Mouse (Mus musculus) forebrain, postnatal 0 days (tissue): ENCODE data around the gene Corin. TPM values are rescaled to one million over a fixed set of nuclear protein-coding genes. Genes with fewer than 3 reads are reported as not detected.

Experiments used
- ATAC-seq: fragments of 200-750 bp; cut with Nextera tagmentation; 2 replicates; pipeline ENCODE4 v1.8.0; 2017; ENCODE audit warnings: mild to moderate bottlenecking, moderate library complexity
- DNase-seq: peaks from one replicate; pipeline ENCODE4 v3.0.0-alpha.2; 2015
- H3K27ac ChIP-seq: fragments of 300-500 bp; sonication (generic); 2 replicates; pipeline ENCODE4 v1.5.1; 2014; ENCODE audit warnings: low read depth, mild to moderate bottlenecking, antibody characterized with exemption, low read length, moderate library complexity, mixed read lengths
- H3K27me3 ChIP-seq: fragments of 300-500 bp; sonication (generic); 2 replicates; pipeline ENCODE4 v1.6.1; 2014; ENCODE audit warnings: mild to moderate bottlenecking, low read length, mixed read lengths; ENCODE audit not compliant: insufficient read depth
- H3K36me3 ChIP-seq: fragments of 300-500 bp; sonication (generic); 2 replicates; pipeline ENCODE4 v1.6.1; 2014; ENCODE audit warnings: mild to moderate bottlenecking, moderate library complexity; ENCODE audit not compliant: insufficient read depth
- H3K4me1 ChIP-seq: fragments of 300-500 bp; sonication (generic); 2 replicates; pipeline ENCODE4 v1.6.1; 2014; ENCODE audit warnings: antibody characterized with exemption; ENCODE audit not compliant: insufficient read depth
- H3K4me2 ChIP-seq: fragments of 300-500 bp; sonication (generic); 2 replicates; pipeline ENCODE4 v1.6.1; 2014; ENCODE audit warnings: low read depth, mild to moderate bottlenecking, moderate library complexity
- H3K4me3 ChIP-seq: fragments of 300-500 bp; sonication (generic); 2 replicates; pipeline ENCODE4 v1.5.1; 2014; ENCODE audit warnings: low read depth, low read length, mixed read lengths
- H3K9ac ChIP-seq: fragments of 300-500 bp; sonication (generic); 2 replicates; pipeline ENCODE4 v1.6.1; 2014; ENCODE audit warnings: mild to moderate bottlenecking
- H3K9me3 ChIP-seq: fragments of 300-500 bp; sonication (generic); 2 replicates; pipeline ENCODE4 v1.6.1; 2016; ENCODE audit warnings: low read length
- CTCF ChIP-seq: sonication (generic); IDR thresholded peaks from 2 replicates; pipeline ENCODE4 v1.5.1; 2016; ENCODE audit warnings: antibody characterized with exemption, control low read depth, low read depth
- WGBS: fragments of 180-500 bp; shearing (Covaris S2); extraction: QIAGEN DNeasy Blood & Tissue Kit; methylation state at CpG from one replicate; pipeline ENCODE4 v1.1.7; 2014; 5-methylcytosine and 5-hydroxymethylcytosine counted together
- polyA plus RNA-seq: library from polyadenylated mRNA; unstranded; fragments of >200 nt; fragmentation: Nextera tagmentation; extraction: Ambion mirVana; gene quantifications from 2 replicates; pipeline ENCODE4 v1.2.1, GENCODE M21; 2015
- total RNA-seq: library from RNA; depleted of rRNA; stranded (reverse); fragments of >200 nt; gene quantifications from 2 replicates; pipeline ENCODE4 v1.2.3, GENCODE M21; 2014

The Corin gene
- total and polyA plus RNA-seq, 2 experiments from 2014 or later = 0.06 to 0.29 TPM

DNA sequence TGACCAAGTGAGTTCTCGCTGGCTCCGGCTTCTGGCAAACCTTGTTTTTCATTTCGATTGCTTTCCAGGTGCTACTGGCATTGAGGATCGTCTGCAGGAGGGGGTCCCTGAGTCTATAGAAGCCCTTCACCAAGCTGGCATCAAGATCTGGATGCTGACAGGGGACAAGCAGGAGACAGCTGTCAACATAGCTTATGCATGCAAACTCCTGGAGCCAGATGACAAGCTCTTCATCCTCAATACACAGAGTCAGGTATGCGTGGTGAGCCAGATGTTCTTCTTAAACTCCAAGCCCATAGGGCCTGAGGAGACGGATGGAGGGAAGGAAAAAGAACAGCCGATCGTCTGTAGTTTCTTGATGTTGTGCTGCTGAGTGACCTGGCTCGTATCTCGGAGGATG is 235.1 kb downstream of the Corin start:
- 80% methylated on average over 10 of the region's 10 CpGs for WGBS
- ATAC-seq (no peak), DNase-seq (no peak)
- Histone ChIP-seq H3K4me3 (no peak overlapping the region), H3K4me1 (no peaks in the 10 kb centered on the region), H3K27me3 (no peaks in the 10 kb centered on the region), H3K36me3 (no peaks in the 10 kb centered on the region), H3K4me2 (no peak overlapping the region), H3K9ac (no peak overlapping the region), H3K9me3 (no peaks in the 10 kb centered on the region), H3K27ac (no peak overlapping the region)
- TF ChIP-seq CTCF = no peak

DNA sequence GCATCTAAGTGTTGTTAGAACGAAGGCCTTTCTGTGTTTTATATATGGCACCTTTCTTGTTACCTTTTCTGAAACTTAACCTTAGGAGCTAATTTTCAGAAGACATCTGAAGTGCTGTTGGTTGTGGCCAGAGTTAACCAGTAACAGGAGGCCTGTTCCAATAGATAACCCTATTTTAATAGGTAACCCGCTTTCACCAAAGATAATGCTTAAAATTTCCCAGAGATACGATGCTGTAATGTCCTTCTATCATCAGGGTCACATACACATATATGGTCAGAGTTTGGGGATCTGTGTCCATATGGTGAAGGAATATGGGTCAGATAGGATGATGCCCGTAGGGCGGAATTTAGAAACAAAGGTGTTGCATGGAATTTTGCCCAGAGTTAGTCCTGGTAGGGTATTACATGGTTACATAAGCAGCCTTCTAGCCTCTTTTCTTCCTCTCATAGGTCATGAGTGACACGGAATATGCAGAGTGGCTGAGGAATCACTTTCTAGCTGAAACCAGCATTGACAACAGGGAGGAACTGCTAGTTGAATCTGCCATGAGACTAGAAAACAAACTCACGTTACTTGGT is 237.2 kb downstream of the Corin start:
- no peak for ATAC-seq
- TF ChIP-seq CTCF = no peak
- 95% methylated on average over 7 of the region's 7 CpGs for WGBS

DNA sequence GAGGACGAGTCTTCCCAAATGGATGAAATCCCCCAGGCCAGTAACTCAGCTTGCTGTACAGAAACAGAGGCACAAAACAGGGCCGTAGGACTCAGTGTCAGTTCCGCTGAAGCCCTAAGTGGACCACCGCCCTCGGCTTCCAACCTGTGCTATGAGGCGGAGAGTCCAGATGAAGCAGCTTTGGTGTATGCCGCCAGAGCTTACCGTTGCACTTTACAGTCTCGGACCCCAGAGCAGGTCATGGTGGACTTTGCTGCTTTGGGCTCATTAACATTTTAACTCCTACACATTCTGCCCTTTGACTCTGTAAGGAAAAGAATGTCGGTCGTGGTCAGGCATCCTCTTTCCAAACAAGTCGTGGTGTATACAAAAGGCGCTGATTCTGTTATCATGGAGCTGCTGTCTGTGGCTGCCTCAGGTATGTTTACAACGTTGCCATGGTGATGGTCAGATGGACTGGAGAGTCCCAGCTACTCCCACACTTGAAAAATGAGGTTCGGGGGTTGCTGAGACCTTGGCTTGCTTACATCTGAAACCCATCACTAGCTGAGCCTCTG is 240.0 kb downstream of the Corin start:
- Histone ChIP-seq H3K9me3 (no peaks in the 10 kb centered on the region), H3K4me1 (no peaks in the 10 kb centered on the region), H3K27me3 (no peaks in the 10 kb centered on the region), H3K9ac (no peak overlapping the region), H3K4me3 (no peak overlapping the region), H3K4me2 (no peak overlapping the region), H3K36me3 (no peaks in the 10 kb centered on the region), H3K27ac (no peak overlapping the region)
- WGBS = 85% methylated on average over 15 of the region's 15 CpGs
- DNase-seq = no peak
- ATAC-seq = no peak
- TF ChIP-seq CTCF = no peak

More for the DNA sequence above, 237.2 kb downstream of the Corin start:
- no peak overlapping the region for H3K27ac ChIP-seq
- no peaks in the 10 kb centered on the region for H3K36me3 ChIP-seq
- H3K9ac ChIP-seq = no peak overlapping the region
- no peaks in the 10 kb centered on the region for H3K27me3 ChIP-seq
- no peak overlapping the region for H3K4me2 ChIP-seq
- DNase-seq = no peak
- H3K4me1 ChIP-seq = no peaks in the 10 kb centered on the region
- no peak overlapping the region for H3K4me3 ChIP-seq
- no peaks in the 10 kb centered on the region for H3K9me3 ChIP-seq

DNA sequence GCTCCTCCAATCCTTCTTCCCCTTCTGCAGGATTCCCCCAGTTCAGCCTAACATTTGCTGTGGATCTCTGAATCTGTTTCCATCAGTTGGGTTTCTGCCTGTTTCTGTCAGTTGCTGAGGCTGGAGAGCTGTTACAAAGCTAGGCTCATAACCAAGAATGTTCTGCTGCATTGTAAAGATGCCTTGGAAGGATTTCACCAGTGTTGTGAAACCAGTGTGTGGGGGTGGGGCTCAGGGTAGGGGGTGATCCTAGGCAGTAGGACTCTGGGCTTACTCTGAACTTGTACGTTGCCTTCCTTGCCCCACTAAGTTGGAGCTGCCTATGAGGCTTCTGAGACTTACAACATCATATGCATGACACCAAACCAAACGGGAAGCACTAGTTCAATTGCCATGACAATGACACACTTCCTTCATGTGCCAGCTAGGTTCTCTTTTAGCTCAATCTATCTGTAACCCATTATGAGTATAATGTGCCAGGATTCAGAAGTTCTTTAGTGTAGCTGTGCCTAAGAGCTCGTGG is 242.4 kb downstream of the Corin start:
- H3K4me1 ChIP-seq = no peaks in the 10 kb centered on the region
- H3K4me2 ChIP-seq = no peak overlapping the region
- H3K9ac ChIP-seq = no peak overlapping the region
- WGBS = 82% methylated on average over 3 of the region's 3 CpGs
- H3K36me3 ChIP-seq = no peaks in the 10 kb centered on the region
- H3K9me3 ChIP-seq = no peaks in the 10 kb centered on the region
- DNase-seq = no peak
- no peak overlapping the region for H3K27ac ChIP-seq
- no peak for TF ChIP-seq CTCF
- H3K27me3 ChIP-seq = no peaks in the 10 kb centered on the region
- no peak for ATAC-seq
- no peak overlapping the region for H3K4me3 ChIP-seq

DNA sequence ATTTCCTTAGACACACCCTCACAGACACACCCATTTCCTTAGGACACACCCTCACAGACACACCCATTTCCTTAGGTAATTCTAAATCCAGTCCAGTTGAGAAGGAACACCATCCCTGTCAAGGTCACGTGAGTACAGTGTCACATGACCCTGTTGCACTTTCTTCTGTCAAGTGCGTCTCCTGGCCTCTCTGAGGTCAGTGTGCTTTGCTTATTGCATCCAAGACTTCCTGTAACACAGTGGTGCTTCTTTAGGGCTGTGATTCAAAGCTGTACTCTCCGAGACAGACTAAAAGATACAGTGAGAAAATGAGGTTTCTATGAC is 245.0 kb downstream of the Corin start:
- Histone ChIP-seq H3K9me3 (no peaks in the 10 kb centered on the region), H3K4me2 (no peak overlapping the region), H3K4me3 (no peak overlapping the region), H3K36me3 (no peaks in the 10 kb centered on the region), H3K4me1 (no peaks in the 10 kb centered on the region), H3K27me3 (no peaks in the 10 kb centered on the region), H3K9ac (no peak overlapping the region), H3K27ac (no peak overlapping the region)
- no peak for ATAC-seq
- 79% methylated on average over 3 of the region's 3 CpGs for WGBS
- TF ChIP-seq CTCF = no peak
- no peak for DNase-seq

DNA sequence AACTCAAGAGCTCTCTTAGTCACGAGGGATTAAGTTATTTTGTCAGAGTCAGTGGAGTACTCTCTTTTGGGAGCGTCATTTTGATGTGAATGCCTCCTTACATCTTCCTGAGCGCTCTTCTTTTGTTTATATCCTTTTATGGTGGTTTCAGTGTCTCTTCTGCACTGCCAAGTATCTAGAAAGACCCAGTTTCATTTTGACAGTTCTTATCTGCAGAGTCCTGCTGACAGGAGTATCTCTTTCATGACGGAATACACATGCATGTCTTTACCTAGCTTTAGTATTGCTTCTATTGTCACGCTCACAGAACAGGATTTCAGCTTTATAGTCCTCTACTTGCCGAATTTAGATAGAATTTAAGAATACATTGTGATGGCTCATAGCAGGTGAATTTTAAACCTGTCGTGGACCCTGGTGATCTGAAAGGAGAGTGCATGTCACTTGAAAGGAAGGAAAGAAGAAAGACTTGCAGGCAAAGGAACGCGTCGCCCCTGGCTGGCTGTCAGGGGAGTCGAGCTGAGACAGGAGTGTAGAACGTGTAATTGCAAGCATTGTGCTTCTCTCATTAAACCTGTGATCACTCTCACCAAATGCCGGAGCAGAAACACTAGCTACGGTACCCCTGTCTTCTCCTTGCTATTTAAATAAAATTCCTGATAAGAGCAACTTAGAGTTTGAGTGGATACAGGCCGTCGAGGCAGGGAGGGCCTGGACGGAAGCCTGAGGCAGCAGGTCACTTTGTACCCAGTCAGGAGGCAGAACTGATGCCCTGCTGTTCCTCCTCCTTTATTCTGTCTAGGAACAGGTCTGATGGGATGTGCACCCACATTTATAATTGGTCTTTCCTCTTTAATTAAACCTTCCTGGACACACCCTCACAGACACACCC is 245.6 kb downstream of the Corin start:
- no peaks in the 10 kb centered on the region for H3K36me3 ChIP-seq
- WGBS = 64% methylated on average over 17 of the region's 17 CpGs
- H3K9me3 ChIP-seq = no peaks in the 10 kb centered on the region
- no peaks in the 10 kb centered on the region for H3K4me1 ChIP-seq
- ATAC-seq (peak; percentile 65; the same call in 1 of the 2 replicates), DNase-seq (no peak)
- H3K27me3 ChIP-seq = no peaks in the 10 kb centered on the region
- no peak overlapping the region for H3K4me2 ChIP-seq
- no peak for TF ChIP-seq CTCF
- H3K4me3 ChIP-seq = no peak overlapping the region
- H3K9ac ChIP-seq = no peak overlapping the region
- H3K27ac ChIP-seq = no peak overlapping the region

DNA sequence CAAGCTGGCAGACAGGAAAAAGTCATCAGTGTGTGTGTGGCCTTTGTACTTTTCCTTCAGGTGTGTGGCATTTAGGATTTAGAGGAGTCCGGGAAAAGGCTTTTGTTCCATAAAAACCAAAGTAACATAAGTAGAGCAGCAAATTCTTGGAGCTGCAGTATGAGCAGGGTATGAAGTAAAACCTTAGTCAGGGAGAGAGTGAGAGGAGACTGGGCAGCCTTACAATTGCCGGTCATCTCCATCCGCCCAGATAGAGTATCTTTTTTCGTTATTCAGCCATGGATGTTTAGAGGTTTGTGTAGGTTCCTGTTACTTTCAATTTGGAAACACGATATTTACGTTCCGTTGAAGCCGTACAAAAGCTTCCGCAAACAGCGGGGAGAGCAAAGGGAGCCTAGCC is 247.2 kb downstream of the Corin start:
- Histone ChIP-seq H3K27me3 (no peaks in the 10 kb centered on the region), H3K27ac (no peak overlapping the region), H3K9ac (no peak overlapping the region), H3K4me1 (no peaks in the 10 kb centered on the region), H3K4me3 (no peak overlapping the region), H3K9me3 (no peaks in the 10 kb centered on the region), H3K36me3 (no peaks in the 10 kb centered on the region), H3K4me2 (peak overlapping the region; percentile 15)
- DNase-seq (no peak), ATAC-seq (no peak)
- TF ChIP-seq CTCF = no peak
- 55% methylated on average over 10 of the region's 10 CpGs for WGBS
